Mouse (Mus musculus): ENCODE measurements around the gene Fgfrl1. TPM values are rescaled to one million over a fixed set of nuclear protein-coding genes. Genes with fewer than 3 reads are reported as not detected.

Fgfrl1 gene
- total RNA-seq (2021), result 10 to 100 TPM; 19.7 to 21.7 TPM
- long read RNA-seq, experiment 1, transcript Fgfrl1-201 (7 exons, 2,329 nt), result major isoform, 11 of 18 reads
- long read RNA-seq, experiment 1, partial matches to known transcripts, result 2 of 18 reads
- long read RNA-seq, experiment 1, other reads (novel, unspliced or antisense), result 4 of 18 reads
- long read RNA-seq, experiment 2, transcript Fgfrl1-201 (7 exons, 2,329 nt), result major isoform, 13 of 23 reads
- long read RNA-seq, experiment 2, partial matches to known transcripts, result 4 of 23 reads
- long read RNA-seq, experiment 2, other reads (novel, unspliced or antisense), result 6 of 23 reads

DNA sequence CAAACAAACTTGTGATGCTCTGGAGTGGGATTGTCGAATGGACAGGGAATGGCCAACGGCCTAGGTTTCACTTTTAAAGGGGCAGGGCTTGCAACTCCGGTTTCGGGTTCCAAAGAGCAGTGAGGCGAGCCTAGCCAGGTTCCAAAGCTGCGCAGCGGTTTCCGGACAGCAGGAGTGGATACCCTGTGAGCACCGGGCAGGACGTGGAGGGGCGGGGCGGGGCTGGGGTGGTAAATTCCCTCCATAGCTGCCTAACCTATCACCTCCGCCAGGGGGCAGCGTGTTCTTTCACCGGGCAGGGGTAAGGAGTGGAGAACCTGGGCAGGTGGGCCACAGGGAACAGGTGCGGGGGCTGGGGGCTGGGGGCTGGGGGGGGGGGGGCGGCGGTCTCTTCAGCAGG lies at the start of gene Fgfrl1:
Gene Fgfrl1, plus strand, starts transcription at position 112 of the 400 bp plus-strand sequence.
- intact Hi-C loops (cut with DNase I), result loop anchor here (2.0 kb wide), 1 partner anchor 35 kb away; no protein-coding TSS in a partner anchor
- peak in 1 of 2 experiments; percentile 36 for DNase-seq (ENCODE audit: extremely low spot score in 1 of 2, low spot score in 2 of 2)
- Histone ChIP-seq H3K4me3 (peak within 1 kb of the TSS; percentile 30), H3K27ac (no peak within 1 kb of the TSS)
- TF ChIP-seq CTCF (IDR thresholded peaks at IDR 0.05), result peak; percentile 50

DNA sequence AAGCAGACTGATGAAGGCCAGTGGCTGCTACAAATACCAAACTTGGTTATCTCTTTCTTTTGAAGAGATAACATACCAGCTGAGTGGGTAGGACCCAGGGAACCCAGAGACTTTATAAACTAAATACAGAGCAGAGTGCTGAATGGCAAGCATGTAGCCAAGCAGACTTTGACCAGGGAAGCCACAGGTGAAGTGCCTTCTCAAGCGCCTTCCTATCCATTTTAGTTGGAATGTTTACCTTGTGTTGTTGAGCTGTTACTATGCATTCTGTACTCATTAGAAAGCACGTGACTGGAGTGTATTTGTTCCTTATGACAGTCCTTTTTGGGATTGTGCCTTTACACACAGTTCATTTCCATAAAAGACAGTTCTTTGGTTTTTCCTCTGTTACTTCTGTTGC lies 48.5 kb upstream of the Fgfrl1 start:
- intact Hi-C loops (cut with DNase I), result no loop called here
- H3K4me3 ChIP-seq, result no peak overlapping the region
- TF ChIP-seq CTCF (IDR thresholded peaks at IDR 0.05), result no peak
- DNase-seq (ENCODE audit: extremely low spot score in 1 of 2, low spot score in 2 of 2), result no peak
- H3K27ac ChIP-seq, result no peak overlapping the region

DNA sequence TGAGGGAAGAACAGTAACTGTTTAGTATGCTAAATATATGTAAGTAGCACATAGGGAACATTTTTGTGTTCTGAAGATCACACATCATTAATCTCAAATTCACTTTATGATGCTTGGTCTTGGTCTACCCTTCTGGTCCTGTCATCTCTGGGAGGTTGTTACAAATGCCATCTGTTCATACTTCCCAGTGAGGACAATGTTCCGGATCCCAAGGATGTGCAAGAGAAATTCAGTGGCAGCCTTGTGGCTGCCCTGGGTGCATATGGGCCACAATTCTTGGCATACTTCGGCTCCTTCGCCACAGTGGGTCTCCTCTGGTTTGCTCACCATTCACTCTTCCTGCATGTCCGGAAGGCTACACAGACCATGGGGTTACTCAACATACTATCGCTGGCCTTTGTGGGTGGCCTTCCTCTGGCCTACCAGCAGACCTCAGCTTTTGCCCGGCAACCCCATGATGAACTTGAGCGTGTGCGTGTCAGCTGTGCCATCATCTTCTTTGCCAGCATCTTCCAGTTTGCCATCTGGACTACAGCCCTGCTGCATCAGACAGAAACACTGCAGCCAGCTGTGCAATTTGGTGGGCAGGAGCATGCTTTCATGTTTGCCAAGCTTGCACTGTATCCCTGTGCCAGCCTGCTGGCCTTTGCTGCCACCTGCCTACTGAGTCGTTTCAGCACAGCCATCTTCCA lies 46.4 kb upstream of the Fgfrl1 start:
- DNase-seq (ENCODE audit: extremely low spot score in 1 of 2, low spot score in 2 of 2), result no peak
- intact Hi-C loops (cut with DNase I), result no loop called here
- peak; percentile 29 for TF ChIP-seq CTCF (IDR thresholded peaks at IDR 0.05)
- Histone ChIP-seq H3K27ac (peak overlapping the region; percentile 55; the same call in 1 of the 2 replicates), H3K4me3 (no peak overlapping the region)

DNA sequence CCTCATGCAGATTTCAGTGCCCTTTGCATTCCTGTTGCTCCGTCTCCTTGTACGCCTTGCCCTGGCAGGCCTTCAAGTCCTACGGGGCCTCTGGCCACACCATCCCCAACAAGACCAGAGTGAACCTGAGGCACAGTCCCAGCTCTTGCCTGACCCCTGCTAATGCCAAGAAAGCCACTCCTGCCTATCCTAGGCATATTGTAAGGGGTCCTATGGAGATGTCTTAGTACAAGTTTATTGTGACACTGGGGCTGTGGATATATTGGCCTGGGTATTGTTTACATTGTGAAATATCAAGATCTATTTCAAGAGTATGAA lies 45.9 kb upstream of the Fgfrl1 start:
- no peak overlapping the region for H3K4me3 ChIP-seq
- TF ChIP-seq CTCF (IDR thresholded peaks at IDR 0.05), result no peak
- peak overlapping the region; percentile 55; the same call in 1 of the 2 replicates for H3K27ac ChIP-seq
- intact Hi-C loops (cut with DNase I), result no loop called here
- DNase-seq (ENCODE audit: extremely low spot score in 1 of 2, low spot score in 2 of 2), result no peak

DNA sequence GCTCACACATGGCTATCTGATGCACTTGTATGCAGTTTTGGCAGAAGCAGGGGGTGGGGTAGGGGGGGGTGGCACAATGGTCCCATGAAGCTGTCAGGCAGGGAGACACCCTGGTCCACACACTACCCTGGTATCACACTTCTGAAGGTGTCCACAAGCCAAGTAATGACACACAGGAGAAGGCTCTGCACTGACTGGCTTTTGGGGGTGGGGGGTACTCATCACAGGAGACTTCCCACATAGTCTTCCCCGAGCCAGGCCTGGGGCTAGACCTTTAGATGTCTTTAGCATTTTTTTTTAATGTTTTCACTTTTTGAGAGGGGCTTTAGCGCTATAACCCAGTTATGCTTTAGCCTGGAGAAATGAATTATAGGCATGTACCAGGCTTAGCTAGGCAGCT lies 44.9 kb upstream of the Fgfrl1 start:
- intact Hi-C loops (cut with DNase I), result no loop called here
- TF ChIP-seq CTCF (IDR thresholded peaks at IDR 0.05), result no peak
- no peak overlapping the region for H3K4me3 ChIP-seq
- H3K27ac ChIP-seq, result no peak overlapping the region
- no peak for DNase-seq (ENCODE audit: extremely low spot score in 1 of 2, low spot score in 2 of 2)

DNA sequence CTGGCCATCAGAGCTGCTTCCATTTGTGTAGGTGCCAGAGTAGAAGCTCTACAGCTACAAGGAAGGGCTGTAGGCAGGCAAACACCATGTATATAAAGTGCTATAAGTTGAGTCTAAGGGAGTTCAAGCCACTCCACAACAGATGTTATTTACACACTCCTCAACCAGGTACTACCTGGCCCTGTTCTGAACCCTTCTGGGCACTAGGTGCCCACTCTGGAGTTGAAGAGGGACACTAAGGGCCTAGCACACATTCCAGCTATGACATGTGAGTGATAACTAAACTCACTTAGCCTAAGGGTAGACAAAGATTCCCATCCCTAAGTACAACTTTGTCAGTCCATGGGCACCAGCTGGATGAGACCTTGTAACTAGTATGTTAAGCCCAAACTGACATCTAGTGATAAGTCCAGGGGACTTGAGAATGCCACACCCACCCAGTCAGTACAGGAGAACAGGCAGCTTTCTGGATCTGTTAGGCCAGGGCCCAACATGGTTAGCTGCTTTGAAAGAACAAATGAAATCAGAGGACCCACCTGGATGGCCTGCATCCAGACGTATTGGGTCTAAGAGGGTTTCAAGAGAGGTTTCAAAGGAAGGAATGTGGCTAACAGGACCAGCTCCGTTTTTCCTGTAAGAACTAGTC lies 44.2 kb upstream of the Fgfrl1 start:
- intact Hi-C loops (cut with DNase I), result no loop called here
- Histone ChIP-seq H3K4me3 (no peak overlapping the region), H3K27ac (no peak overlapping the region)
- no peak for TF ChIP-seq CTCF (IDR thresholded peaks at IDR 0.05)
- DNase-seq (ENCODE audit: extremely low spot score in 1 of 2, low spot score in 2 of 2), result no peak

DNA sequence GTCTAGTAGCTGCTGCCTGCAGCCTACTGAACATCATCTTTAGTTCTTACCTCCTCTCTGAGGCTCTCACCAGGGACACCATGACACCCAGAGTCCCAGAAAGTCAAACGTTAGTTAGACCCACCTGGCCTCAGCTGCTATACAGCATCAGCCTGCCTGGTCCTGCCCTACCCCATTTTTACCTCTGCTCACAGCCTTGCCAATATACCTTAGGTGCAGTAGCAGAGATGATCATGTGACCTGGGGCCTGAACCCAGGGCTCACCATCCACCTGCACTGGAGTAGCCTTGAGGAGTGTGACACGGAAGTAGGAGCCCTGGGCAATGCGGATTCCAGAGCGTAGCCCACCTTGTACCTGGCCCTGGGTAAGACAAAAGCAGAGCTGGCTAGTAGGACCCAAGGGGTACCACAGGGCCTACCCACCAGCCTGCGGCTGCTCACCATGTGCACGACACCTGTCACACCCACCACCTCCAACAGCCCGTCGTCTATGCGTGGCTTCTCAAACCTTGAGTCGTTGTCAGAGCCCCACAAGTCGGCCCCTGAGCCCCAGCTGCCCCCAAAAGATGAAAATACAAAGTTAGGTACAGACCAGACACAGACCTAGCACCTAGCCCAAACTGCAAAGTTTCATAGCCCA lies 43.1 kb upstream of the Fgfrl1 start:
- H3K27ac ChIP-seq, result no peak overlapping the region
- intact Hi-C loops (cut with DNase I), result no loop called here
- DNase-seq (ENCODE audit: extremely low spot score in 1 of 2, low spot score in 2 of 2), result no peak
- no peak overlapping the region for H3K4me3 ChIP-seq
- no peak for TF ChIP-seq CTCF (IDR thresholded peaks at IDR 0.05)

DNA sequence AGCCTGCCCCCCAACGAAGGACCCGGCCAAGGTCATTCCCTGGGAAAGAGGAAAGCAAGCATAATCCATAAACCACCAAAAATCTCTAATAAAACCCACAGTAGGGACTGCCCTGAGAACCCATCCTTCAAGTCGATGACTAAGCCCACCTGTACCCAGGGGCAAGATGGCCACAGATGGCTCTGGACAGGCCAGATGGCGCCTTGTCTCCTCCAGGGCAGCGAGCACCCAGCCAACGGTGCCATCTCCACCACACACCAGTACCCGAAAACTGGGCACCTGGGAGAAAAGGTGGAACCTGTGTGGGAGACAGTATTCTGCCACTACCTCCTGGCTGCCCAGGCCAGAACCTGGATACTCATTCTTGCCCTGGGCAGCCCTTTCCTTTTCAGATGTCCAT lies 41.8 kb upstream of the Fgfrl1 start:
- TF ChIP-seq CTCF (IDR thresholded peaks at IDR 0.05), result no peak
- Histone ChIP-seq H3K4me3 (no peak overlapping the region), H3K27ac (no peak overlapping the region)
- no peak for DNase-seq (ENCODE audit: extremely low spot score in 1 of 2, low spot score in 2 of 2)
- intact Hi-C loops (cut with DNase I), result loop anchor here (5.0 to 10.0 kb wide), 2 partner anchors 223 to 1454 kb away; partner anchors contain the start of gene Gtpbp6

DNA sequence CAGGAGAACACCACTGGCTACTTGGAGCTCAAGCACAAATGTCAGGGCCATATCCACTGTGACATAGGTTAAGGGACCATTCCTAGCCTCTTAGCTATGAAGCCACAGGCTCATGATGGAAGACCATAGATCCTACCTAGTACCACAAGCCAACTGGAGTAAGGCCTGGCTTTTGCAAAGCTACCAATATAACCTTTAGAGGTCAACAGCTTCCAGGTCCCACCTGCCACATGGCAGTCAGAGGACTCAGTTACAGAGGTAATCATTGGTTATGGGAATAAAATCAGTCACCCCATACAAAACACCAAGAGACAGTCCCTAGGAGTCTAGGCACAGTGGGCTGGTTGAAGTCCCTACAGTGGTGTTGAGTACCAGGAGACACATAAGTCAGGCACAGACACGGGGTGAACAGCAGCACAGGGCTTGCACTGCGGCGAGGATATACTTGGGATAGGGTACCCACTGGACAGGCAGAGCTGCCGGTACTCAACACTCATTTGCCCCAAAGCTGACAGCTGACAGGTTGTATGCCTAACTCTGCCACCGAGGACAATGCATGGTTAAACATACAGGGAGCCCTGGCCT lies 41.0 kb upstream of the Fgfrl1 start:
- Histone ChIP-seq H3K27ac (no peak overlapping the region), H3K4me3 (no peak overlapping the region)
- no peak for DNase-seq (ENCODE audit: extremely low spot score in 1 of 2, low spot score in 2 of 2)
- TF ChIP-seq CTCF (IDR thresholded peaks at IDR 0.05), result no peak
- intact Hi-C loops (cut with DNase I), result loop anchor here (5.0 to 10.0 kb wide), 2 partner anchors 224 to 1454 kb away; partner anchors contain the start of gene Gtpbp6

DNA sequence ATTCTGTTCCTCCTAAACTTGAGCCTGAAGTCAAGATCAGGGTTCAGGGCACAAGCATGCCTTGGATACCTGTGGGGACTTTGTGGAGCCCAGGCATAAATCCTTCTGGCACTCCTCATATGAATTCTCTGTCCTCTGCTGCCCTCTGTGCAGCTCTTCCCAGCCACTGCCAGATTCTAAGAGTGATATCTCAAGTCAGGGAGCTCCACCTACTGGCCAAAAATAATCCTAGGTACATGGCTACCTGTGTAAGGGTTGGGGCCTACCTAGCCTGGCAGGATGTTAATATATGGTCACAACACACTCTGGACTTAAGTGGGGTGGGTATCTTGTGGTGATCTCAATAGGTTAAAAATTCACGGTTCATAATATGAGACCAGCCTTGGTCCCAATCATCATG lies 40.4 kb upstream of the Fgfrl1 start:
- H3K4me3 ChIP-seq, result no peak overlapping the region
- no peak for DNase-seq (ENCODE audit: extremely low spot score in 1 of 2, low spot score in 2 of 2)
- no peak overlapping the region for H3K27ac ChIP-seq
- peak; percentile 73 for TF ChIP-seq CTCF (IDR thresholded peaks at IDR 0.05)
- intact Hi-C loops (cut with DNase I), result loop anchor here (5.0 to 10.0 kb wide), 2 partner anchors 225 to 1453 kb away; partner anchors contain the start of gene Gtpbp6

DNA sequence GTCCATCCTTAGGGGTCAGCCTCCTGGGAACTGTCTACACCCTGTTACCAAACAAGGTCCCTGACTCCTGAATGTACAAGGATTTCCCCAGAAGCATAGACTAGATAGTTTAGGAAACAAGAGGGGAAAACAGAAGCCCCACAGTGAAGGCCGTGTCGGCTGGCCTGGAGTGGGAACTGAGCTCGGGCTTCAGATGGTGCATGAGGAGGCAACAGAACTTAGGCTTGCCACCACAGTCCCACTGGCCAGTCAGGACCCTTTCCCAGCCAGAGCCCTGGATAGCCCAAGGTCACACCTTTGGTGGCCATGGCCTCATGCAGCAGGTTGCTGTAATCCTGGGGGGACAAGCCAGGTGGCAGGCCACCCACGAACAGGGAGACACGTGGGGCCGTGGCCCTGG lies 38.8 kb upstream of the Fgfrl1 start:
- no peak for TF ChIP-seq CTCF (IDR thresholded peaks at IDR 0.05)
- no peak overlapping the region for H3K4me3 ChIP-seq
- H3K27ac ChIP-seq, result no peak overlapping the region
- DNase-seq (ENCODE audit: extremely low spot score in 1 of 2, low spot score in 2 of 2), result no peak
- intact Hi-C loops (cut with DNase I), result loop anchor here (5.0 to 10.0 kb wide), 2 partner anchors 226 to 1451 kb away; partner anchors contain the start of gene Gtpbp6
